Mouse (Mus musculus) G1E (cell line): ENCODE results near the gene Neil1. TPM values are rescaled to one million over a fixed set of nuclear protein-coding genes. Genes with fewer than 3 reads are reported as not detected.

ENCODE experiments used
- ATAC-seq: 2 replicates; pipeline ENCODE4 v1.8.0; 2016; ENCODE audit warnings: mild to moderate bottlenecking; ENCODE audit not compliant: insufficient number of reproducible peaks, poor library complexity, low FRiP score, severe bottlenecking; ENCODE audit errors: extremely low read depth
- DNase-seq: peaks from one replicate; pipeline ENCODE4 v3.0.0; 2012; ENCODE audit warnings: low spot score
- H3K27me3 ChIP-seq: 2 replicates; pipeline ENCODE4 v1.6.1; 2012; ENCODE audit warnings: mild to moderate bottlenecking, low read length, inconsistent platforms; ENCODE audit not compliant: insufficient read depth
- H3K36me3 ChIP-seq: replicated peaks from 2 replicates; pipeline ENCODE3; 2012; ENCODE audit warnings: mild to moderate bottlenecking, inconsistent platforms
- H3K4me1 ChIP-seq: 2 replicates; pipeline ENCODE4 v1.6.1; 2012; ENCODE audit warnings: low read depth, low read length, inconsistent platforms, mixed read lengths; ENCODE audit not compliant: insufficient read depth
- H3K4me3 ChIP-seq: 2 replicates; pipeline ENCODE4 v1.5.1; 2012; ENCODE audit warnings: low read depth, mild to moderate bottlenecking, inconsistent platforms, low read length, moderate library complexity, mixed read lengths
- H3K9me3 ChIP-seq: replicated peaks from 2 replicates; pipeline ENCODE4 v1.6.1; 2012; ENCODE audit warnings: inconsistent platforms
- CTCF ChIP-seq: IDR thresholded peaks from 2 replicates; pipeline ENCODE4 v1.5.1; 2012; ENCODE audit warnings: low read depth, low read length, inconsistent platforms, mixed read lengths
- GATA1 ChIP-seq: IDR thresholded peaks from 2 replicates; pipeline ENCODE4 v1.6.1; 2012; ENCODE audit warnings: borderline replicate concordance, low read length, inconsistent platforms, mixed read lengths
- GATA2 ChIP-seq: IDR thresholded peaks from 2 replicates; pipeline ENCODE4 v1.6.1; 2012; ENCODE audit warnings: low read depth, low read length, inconsistent platforms, borderline replicate concordance
- POLR2AphosphoS5 ChIP-seq: IDR thresholded peaks from 2 replicates; pipeline ENCODE4 v1.6.1; 2012; ENCODE audit warnings: low read depth, low read length, inconsistent platforms; ENCODE audit not compliant: insufficient replicate concordance
- TAL1 ChIP-seq: conservative IDR thresholded peaks from 2 replicates; pipeline ENCODE4 v1.6.1; 2012; ENCODE audit warnings: low read depth, low read length, inconsistent platforms, mixed read lengths
- polyA plus RNA-seq: library from polyadenylated mRNA; stranded (reverse); fragments of >175 nt; gene quantifications from 2 replicates; pipeline ENCODE4 v1.2.3, GENCODE M21; 2012
- total RNA-seq, 2 experiments: library from RNA; stranded (forward) in 1 of 2; stranded (reverse) in 1 of 2; fragments of 200-1000 nt in 1 of 2; fragments of >200 nt in 1 of 2; fragmentation: Nextera tagmentation in 1 of 2; gene quantifications; 2 replicates each; pipeline ENCODE4 v1.2.3; 2014 to 2017

The Neil1 gene
- total and polyA plus RNA-seq, 3 experiments, result 2.6 to 9.3 (median 3.0) TPM

DNA sequence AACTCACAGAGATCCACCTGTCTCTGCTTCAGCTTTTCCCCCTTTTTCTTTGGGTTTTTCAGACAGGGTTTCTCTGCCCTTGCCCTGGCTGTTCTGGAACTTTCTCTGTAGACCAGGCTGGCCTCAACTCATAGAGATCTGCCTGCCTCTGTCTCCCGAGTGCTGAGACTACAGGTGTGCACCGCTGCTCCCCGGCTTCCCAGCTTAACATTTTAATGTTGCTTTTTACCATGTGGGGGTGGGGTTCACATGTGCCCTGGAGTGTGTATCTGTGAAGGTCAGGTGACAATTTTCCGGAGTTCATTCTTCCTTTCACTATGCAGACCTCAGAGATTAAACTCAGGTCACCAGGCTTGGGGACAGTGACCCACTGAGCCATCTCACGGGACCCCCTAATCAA lies 2.1 kb upstream of the Neil1 start:
- DNase-seq (no peak), ATAC-seq (no peak)
- TF ChIP-seq CTCF (no peak), POLR2AphosphoS5 (no peak), TAL1 (no peak), GATA1 (no peak), GATA2 (no peak)
- Histone ChIP-seq H3K9me3 (no peaks in the 10 kb centered on the region), H3K4me1 (peaks cover 30% of the 10 kb centered on the region), H3K36me3 (peaks cover 18% of the 10 kb centered on the region), H3K27me3 (no peaks in the 10 kb centered on the region), H3K4me3 (no peak overlapping the region)

DNA sequence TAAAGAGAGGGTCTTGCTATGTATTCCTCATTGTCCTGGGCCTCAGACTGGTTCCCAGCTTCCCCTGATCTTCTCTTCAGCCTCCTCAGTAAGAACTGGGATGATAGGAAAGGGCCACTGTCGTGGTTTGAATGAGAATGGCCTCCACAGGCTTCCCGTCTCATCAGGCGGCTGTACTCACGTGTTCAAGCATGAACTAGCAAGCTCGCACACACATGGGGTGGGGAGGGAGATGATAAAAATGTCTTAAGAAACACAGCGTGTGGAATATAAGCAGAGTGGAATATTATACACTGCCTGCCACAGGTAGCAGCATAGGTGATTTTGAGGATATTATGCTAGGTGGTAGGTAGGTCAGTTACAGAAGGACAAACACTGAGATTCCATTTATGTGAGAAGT lies 916 bp upstream of the Neil1 start:
- no peak for DNase-seq
- no peak for TF ChIP-seq CTCF
- Histone ChIP-seq H3K4me1 (peaks cover 28% of the 10 kb centered on the region), H3K9me3 (no peaks in the 10 kb centered on the region), H3K4me3 (peak overlapping the region; percentile 72; the same call in 1 of the 2 replicates), H3K27me3 (no peaks in the 10 kb centered on the region), H3K36me3 (peaks cover 18% of the 10 kb centered on the region)
- ATAC-seq, result no peak

DNA sequence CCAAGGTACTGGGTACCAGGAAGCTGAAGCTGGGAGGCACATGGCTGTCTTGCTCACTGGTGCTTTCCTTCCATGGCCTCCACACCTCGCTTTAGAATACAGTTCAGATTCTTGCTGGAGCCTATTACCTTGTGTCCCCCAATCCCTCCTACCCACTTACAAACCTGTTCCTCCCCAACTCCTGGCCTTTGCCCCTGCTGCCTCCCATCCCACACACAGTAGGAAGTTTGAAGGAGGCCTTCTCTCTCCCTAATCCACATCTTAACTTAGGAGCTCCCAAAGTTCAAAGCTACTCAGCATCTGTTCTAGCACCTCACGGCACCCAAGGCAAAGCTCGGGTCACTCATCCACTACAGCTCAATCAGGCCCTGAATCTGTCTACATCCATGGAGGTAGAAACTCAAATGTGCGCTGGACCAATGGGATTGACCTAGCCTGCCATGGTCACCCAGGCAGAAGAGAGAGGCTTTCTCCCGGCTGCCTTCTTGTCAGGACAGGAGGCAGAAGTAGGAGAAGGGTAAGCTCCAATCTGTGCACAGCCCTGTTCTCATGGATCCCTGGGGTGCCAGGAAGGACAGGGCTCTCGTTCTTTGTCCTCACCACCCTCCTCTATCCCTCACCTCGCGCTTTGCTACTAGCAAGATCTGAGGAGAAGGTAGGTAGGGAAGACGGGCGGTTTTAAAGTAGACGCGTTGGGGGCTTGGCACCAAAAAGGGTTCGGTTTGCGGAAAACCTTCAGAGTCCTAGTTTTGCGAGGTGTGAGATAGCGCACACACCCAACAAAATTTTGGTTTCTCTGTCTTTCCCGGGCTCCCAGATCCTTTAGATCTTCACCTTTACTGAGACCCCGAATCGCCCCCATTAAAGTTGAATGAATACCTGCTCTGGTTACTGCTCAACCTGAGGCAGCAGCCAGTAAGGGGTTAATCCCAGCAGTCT lies 631 bp downstream of the Neil1 start:
- ATAC-seq (no peak), DNase-seq (no peak)
- H3K4me1 ChIP-seq, result peaks cover 28% of the 10 kb centered on the region
- peak overlapping the region; percentile 72 for H3K4me3 ChIP-seq
- H3K27me3 ChIP-seq, result no peaks in the 10 kb centered on the region
- TF ChIP-seq CTCF, result no peak
- TF ChIP-seq GATA2, result no peak
- no peak for TF ChIP-seq GATA1
- no peaks in the 10 kb centered on the region for H3K9me3 ChIP-seq
- H3K36me3 ChIP-seq, result peaks cover 32% of the 10 kb centered on the region

DNA sequence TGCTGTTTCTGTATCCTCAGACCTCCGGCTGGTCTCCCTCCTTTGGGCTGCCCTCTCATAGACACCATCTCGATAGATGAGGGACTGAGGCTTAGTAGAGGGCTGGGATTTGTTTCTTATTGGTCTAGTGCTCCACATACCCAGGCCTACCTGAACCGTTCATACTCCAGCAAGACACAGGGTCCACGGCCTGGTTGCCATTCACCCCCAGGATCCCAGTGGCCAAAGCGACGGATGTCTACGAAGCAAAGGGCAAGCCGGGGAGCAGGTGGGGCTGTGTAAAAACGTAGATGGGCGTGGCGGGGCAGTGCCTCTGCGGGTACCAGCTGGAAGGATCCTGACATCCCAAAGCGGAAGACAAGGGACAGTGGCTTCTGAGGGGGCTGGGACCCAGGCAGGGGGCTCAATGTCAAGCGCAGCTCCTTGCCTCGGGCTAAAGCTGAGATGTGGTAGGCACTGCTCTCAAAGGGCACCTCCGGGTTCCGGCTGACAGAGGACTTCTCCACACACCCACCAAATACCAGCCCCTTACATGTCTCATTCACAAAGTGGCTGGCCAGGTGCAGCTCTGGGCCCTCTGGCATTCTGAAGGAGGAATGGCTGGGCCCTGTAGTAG lies 1.5 kb downstream of the Neil1 start:
- H3K27me3 ChIP-seq, result no peaks in the 10 kb centered on the region
- peaks cover 41% of the 10 kb centered on the region for H3K36me3 ChIP-seq
- ATAC-seq (no peak), DNase-seq (no peak)
- peaks cover 28% of the 10 kb centered on the region for H3K4me1 ChIP-seq
- H3K4me3 ChIP-seq, result no peak overlapping the region
- no peak for TF ChIP-seq POLR2AphosphoS5
- no peaks in the 10 kb centered on the region for H3K9me3 ChIP-seq

DNA sequence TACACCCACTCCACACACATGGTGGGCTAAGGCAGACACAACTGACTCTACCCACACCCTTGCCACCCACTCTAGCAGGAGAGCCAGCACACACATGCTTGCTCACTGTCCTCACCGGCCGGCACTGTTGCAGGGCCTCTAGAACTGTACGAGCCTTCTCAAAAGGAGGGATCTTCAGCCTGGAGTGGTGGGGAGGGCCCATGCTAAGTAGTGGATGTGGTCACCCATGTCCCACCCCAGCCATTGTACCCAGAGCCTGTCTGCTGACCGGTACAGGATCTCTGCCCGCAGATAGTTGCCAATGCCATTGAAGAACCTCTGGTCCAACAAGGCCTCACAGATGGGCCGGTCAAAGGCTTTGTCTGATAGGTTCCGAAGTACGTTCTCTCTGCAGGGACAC lies 3.3 kb downstream of the Neil1 start:
- no peaks in the 10 kb centered on the region for H3K27me3 ChIP-seq
- no peak for DNase-seq
- no peak overlapping the region for H3K4me3 ChIP-seq
- peaks cover 28% of the 10 kb centered on the region for H3K4me1 ChIP-seq
- no peak for ATAC-seq
- peaks cover 58% of the 10 kb centered on the region for H3K36me3 ChIP-seq
- TF ChIP-seq GATA2, result no peak
- TF ChIP-seq CTCF, result no peak
- no peak for TF ChIP-seq TAL1
- TF ChIP-seq POLR2AphosphoS5, result no peak
- no peak for TF ChIP-seq GATA1
- no peaks in the 10 kb centered on the region for H3K9me3 ChIP-seq

DNA sequence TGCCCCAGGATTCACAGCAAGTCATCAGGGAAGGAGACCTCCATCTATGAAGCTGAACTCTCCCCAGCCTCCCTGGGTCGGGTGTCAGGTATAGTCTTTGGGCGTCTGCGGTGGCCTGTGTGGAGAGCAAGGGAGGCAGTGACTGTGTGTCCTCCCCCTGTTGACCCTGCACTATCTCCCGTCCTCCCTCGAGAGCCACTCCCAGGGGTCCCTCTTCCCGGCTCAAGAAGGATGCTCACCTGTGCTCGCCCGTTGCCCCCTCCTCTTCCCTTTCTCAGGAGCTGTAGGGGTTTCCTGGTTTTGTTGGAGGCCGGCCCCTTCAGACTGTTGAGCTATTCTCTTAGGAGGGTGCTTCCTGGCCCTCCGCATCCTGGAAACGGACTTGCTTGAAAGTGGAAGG lies 4.9 kb downstream of the Neil1 start:
- peaks cover 72% of the 10 kb centered on the region for H3K36me3 ChIP-seq
- no peaks in the 10 kb centered on the region for H3K9me3 ChIP-seq
- peaks cover 17% of the 10 kb centered on the region for H3K4me1 ChIP-seq
- TF ChIP-seq GATA2 (no peak), GATA1 (no peak), CTCF (no peak), POLR2AphosphoS5 (no peak), TAL1 (no peak)
- H3K27me3 ChIP-seq, result no peaks in the 10 kb centered on the region
- no peak for DNase-seq
- ATAC-seq, result no peak
- no peak overlapping the region for H3K4me3 ChIP-seq
